Mouse (Mus musculus): ENCODE measurements around the gene R3hdm4.

R3hdm4 gene

GRCm38 (mm10) chr10:79943471-79943901 lies 22.5 kb upstream of the R3hdm4 start:
- no peak for DNase-seq (ENCODE audit: extremely low spot score, low spot score)

GRCm38 (mm10) chr10:79942988-79943387 lies 22.0 kb upstream of the R3hdm4 start:
- DNase-seq (ENCODE audit: extremely low spot score, low spot score), result no peak

DNA sequence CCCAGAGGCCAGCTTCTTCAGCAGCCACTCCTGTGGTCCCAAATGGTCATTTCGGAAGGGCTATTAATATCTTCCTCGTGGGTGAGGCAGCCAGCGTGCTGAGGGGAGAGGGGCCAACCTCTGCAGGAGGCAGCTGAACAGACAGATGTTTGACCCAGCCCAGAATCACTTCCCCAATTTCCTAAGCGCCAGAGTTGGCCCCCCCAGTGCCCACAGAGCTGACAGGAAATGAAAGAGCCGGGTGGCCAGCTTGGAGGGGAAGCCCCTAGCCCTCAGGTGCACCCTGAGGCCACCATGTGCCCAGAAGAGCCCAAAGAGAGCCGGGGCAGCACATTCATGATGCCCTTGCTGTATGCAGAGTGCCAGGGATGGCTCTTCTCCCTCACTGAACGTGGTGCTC lies 19.7 kb upstream of the R3hdm4 start:
- no peak for DNase-seq (ENCODE audit: extremely low spot score, low spot score)

- no peak for DNase-seq (ENCODE audit: extremely low spot score, low spot score)
Measured at GRCm38 (mm10) chr10:79937775-79938526, 16.9 kb upstream of the R3hdm4 start.

GRCm38 (mm10) chr10:79936911-79937441 lies 16.0 kb upstream of the R3hdm4 start:
- DNase-seq (ENCODE audit: extremely low spot score, low spot score), result no peak

DNA sequence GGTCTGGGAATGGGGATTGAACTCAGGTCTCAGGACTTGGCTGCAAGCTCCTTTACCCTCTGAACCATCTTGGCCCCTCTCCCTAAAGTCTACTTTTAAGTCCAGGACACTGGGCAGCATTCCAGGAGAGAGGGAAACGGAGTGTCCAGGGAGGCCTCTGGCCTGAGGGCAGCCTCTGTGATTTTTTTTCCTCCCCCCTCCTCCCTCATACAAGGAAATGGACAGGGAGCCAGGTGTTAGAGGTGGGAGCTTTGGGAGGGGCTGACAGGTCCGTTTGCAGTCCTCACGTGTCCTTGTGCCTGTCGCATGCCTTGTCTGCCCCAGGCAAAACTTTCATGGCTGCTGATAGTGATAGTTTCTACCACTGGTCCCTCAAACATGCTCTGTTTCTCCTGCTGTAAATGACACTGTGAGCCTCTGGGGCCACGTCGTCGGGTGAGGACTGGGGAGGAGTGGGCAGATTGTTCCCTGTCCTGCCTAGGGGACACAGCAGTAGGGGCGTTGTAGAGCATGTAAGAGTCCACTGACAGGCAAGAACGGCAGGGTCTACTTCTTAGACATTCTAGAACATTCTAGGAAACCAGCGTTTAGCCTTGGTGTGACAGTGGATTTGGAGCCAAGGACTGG lies 15.4 kb upstream of the R3hdm4 start:
- no peak for DNase-seq (ENCODE audit: extremely low spot score, low spot score)

- DNase-seq (ENCODE audit: extremely low spot score, low spot score), result no peak
Measured at GRCm38 (mm10) chr10:79934794-79935569, 14.0 kb upstream of the R3hdm4 start.

GRCm38 (mm10) chr10:79934272-79934721 lies 13.3 kb upstream of the R3hdm4 start:
- no peak for DNase-seq (ENCODE audit: extremely low spot score, low spot score)

DNA sequence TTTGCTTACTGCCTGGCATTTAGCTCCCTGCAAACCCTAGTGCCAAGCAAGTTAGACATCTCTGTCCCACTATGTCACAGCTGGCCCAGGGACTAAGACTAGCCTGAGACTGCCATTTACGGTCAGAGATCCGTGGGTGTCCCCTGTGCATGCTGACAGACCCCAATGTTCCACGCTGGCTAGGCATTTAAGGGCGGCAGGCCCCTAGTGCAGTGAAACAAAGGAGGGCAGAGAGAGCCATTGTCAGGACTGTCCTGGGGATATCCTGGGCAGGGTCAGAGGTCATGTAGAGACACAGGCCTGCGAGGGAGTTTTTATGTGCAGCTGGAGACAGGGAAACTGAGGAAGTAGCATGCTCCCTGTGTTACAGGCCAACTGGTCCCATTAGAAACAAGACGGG lies 12.9 kb upstream of the R3hdm4 start:
- no peak for DNase-seq (ENCODE audit: extremely low spot score, low spot score)

- DNase-seq (ENCODE audit: extremely low spot score, low spot score), result no peak
Measured at GRCm38 (mm10) chr10:79933145-79933679, 12.2 kb upstream of the R3hdm4 start.

GRCm38 (mm10) chr10:79932736-79933135 lies 11.7 kb upstream of the R3hdm4 start:
- peak; percentile 81 for DNase-seq (ENCODE audit: extremely low spot score, low spot score)

DNA sequence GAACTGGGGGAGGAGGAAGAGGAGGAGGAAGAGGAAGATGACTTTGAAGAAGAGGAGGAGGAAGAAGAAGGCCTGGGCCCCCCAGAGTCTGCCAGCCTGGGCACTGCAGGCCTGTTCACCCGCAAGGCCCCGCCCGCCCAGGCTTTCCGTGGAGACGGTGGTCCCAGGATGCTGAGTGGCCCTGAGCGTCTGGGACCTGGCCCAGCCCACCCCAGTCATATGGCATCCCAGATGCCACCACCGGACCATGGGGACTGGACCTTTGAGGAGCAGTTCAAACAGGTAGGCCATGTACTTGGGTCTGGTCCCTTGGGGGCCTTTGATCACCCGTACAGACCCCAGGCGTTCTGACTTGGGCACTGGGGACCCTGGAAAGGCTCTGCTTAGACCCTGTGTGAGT lies 10.8 kb upstream of the R3hdm4 start:
- DNase-seq (ENCODE audit: extremely low spot score, low spot score), result no peak

GRCm38 (mm10) chr10:79930826-79931186 lies 9.8 kb upstream of the R3hdm4 start:
- DNase-seq (ENCODE audit: extremely low spot score, low spot score), result no peak

GRCm38 (mm10) chr10:79929967-79930825 lies 9.2 kb upstream of the R3hdm4 start:
- no peak for DNase-seq (ENCODE audit: extremely low spot score, low spot score)

GRCm38 (mm10) chr10:79928907-79929701 lies 8.1 kb upstream of the R3hdm4 start:
- DNase-seq (ENCODE audit: extremely low spot score, low spot score), result no peak

GRCm38 (mm10) chr10:79928030-79928694 lies 7.2 kb upstream of the R3hdm4 start:
- DNase-seq (ENCODE audit: extremely low spot score, low spot score), result peak; percentile 72

GRCm38 (mm10) chr10:79927324-79928029 lies 6.5 kb upstream of the R3hdm4 start:
- peak; percentile 90 for DNase-seq (ENCODE audit: extremely low spot score, low spot score)

DNA sequence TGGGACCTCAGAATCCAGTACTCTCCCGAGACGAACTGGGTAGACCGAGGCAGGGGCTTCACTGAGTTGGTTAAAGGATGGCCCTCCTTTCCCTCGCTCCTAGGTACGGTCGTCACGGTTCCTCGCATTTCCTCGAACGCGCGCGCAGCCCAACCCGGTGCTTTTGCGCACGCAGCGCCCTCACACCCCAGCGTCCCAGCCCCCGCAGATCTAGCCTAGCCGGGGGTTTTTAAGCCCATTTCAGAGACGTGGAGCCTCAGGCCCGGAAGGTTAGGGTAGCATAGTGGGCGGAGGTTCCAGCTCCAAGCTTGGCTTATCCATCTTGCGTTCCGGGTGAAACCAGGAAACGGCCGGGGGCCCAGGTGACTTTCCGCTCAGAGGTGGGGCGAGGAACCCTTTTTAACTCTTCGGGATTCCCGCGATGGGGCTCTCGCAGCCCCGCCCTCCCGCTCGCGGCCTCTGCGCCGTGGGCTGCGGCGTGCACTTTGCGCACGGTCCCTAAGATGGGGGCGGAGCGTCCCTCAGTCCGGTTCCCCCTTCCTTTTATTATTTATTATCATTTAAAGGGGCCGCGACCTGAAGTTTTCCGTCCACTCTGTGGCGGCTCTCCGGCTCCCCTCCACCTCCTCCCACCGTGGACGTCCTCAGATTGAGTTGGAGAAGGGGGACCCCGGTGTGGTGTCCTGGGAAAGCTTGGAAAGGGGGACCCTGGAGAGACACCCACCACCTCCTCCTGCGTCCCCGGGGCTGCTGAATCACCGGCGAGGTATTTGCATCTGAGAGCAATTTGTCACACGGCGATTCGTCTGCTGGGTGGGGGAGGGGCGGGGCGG lies 5.7 kb upstream of the R3hdm4 start, which contains the start of gene Arid3a:
Gene Arid3a (plus strand): TSS at position 553 of the 833 bp plus-strand sequence.
- DNase-seq (ENCODE audit: extremely low spot score, low spot score), result peak; percentile 94

All from neural tube, embryonic 10.5 days (tissue).